Mouse (Mus musculus) cortical plate, adult 2 months (tissue): ENCODE results near the gene Evx2.

Experiments
- CTCF ChIP-seq: fragments of 200-500 bp; IDR thresholded peaks from 2 replicates; pipeline ENCODE4 v1.5.1; 2011; ENCODE audit warnings: mild to moderate bottlenecking, control low read depth, low read length; ENCODE audit not compliant: insufficient read depth; ENCODE audit errors: extremely low read depth
- POLR2A ChIP-seq: fragments of 200-500 bp; IDR thresholded peaks from 2 replicates; pipeline ENCODE4 v1.6.1; 2011; ENCODE audit warnings: mild to moderate bottlenecking, low read length, control low read depth; ENCODE audit not compliant: insufficient read depth; ENCODE audit errors: extremely low read depth

- TF ChIP-seq CTCF = no peak
- no peak for TF ChIP-seq POLR2A
These were observed 31.0 kb upstream of the Evx2 start for GRCm38 (mm10) chr2:74690338-74690716.
